Mouse (Mus musculus) stomach, embryonic 14.5 days (tissue): ENCODE data around the gene Mthfd1l. TPM values are rescaled to one million over a fixed set of nuclear protein-coding genes. Genes with fewer than 3 reads are reported as not detected.

ENCODE experiments used
- polyA plus RNA-seq: library from polyadenylated mRNA; unstranded; fragments of >200 nt; fragmentation: Nextera tagmentation; extraction: Ambion mirVana; gene quantifications from 2 replicates; pipeline ENCODE4 v1.2.1, GENCODE M21; 2014

Gene Mthfd1l
- polyA plus RNA-seq, 1 experiment from 2014 or later = 16.3 TPM

Other genes with a start within 250 kb of the Mthfd1l start
- 16.4 and 18.8 TPM in 2 replicates for gene Plekhg1, start 232.8 kb upstream of the Mthfd1l start, polyA plus RNA-seq